ENCODE assay signal across 10 mouse cellular contexts in the genomic region with DNA sequence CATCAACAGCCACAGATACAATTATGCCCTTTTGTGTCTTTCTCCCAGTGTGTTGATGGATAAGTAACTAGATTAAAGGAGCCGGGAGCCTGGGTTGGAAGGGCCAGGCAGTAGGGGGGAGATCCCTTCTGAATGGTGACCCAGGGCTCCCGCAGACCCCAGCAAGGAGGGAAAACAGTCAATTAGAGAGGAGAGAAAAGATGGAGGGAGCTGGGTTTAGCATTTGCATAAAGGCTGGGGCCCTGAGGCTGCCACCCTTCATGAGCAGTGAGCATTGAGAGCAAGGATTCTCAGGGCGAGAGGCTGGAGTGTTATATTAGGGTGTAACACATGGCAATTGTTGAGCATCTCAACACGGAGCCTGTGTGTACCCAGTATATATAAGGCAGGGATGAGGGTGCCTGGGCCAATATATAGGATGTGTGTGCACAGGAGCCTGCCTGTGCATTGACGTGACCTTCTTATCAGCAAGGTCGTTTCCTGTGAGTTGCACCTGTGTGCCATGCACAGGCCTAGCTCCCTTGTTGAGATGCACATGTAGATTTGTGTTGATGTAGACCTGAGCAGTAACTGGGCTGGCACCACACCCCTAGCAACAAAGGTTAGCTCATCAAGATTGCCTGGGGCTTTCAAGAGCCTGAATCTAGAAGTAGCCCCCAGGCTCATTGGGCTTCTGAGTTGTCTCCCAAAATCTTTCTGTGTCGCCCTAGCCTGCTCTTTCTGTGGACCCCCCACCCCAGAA.
DNase-seq lines count a peak whose midpoint lies in the region; ATAC-seq and TF ChIP-seq lines count a peak whose summit lies in the region.
"Had no signal": no experiment of that assay in that cellular context is flagged by ENCODE, and none has a peak within 500 bp of the region (broad histone marks: within the 10 kb centered on the region; RNA-seq: fewer than 3 reads in every experiment).

No protein-coding gene starts in this region.

- H3K27me3 ChIP-seq in intestine, embryonic 15.5 days (replicated peaks) = no peaks in the 10 kb centered on the region
- no peaks in the 10 kb centered on the region for H3K27me3 ChIP-seq in intestine, postnatal 0 days (replicated peaks; ENCODE audit: control insufficient read depth, insufficient read depth, low read length)
- peaks cover 53% of the 10 kb centered on the region for H3K27me3 ChIP-seq in forebrain, embryonic 12.5 days
- no peaks in the 10 kb centered on the region for H3K27me3 ChIP-seq in hindbrain, postnatal 0 days (ENCODE audit: insufficient read depth, low read length)

- H3K9ac ChIP-seq in intestine, embryonic 15.5 days = no peak overlapping the region
- H3K9ac ChIP-seq in intestine, postnatal 0 days (ENCODE audit: low read depth, low read length) = no peak overlapping the region
- H3K9ac ChIP-seq in forebrain, embryonic 12.5 days = no peak overlapping the region
- no peak overlapping the region for H3K9ac ChIP-seq in hindbrain, postnatal 0 days (replicated peaks; ENCODE audit: low read length)
- H3K9ac ChIP-seq: embryonic facial prominence, embryonic 13.5 days had no signal

- H3K4me3 ChIP-seq in intestine, embryonic 15.5 days (replicated peaks) = no peak overlapping the region
- H3K4me3 ChIP-seq in intestine, postnatal 0 days (ENCODE audit: low read depth, low read length) = no peak overlapping the region
- H3K4me3 ChIP-seq in forebrain, embryonic 12.5 days (replicated peaks) = no peak overlapping the region
- no peak overlapping the region for H3K4me3 ChIP-seq in hindbrain, postnatal 0 days (ENCODE audit: low read length)
- H3K4me3 ChIP-seq: embryonic facial prominence, embryonic 13.5 days had no signal

- H3K27ac ChIP-seq in intestine, embryonic 15.5 days = no peak overlapping the region
- no peak overlapping the region for H3K27ac ChIP-seq in intestine, postnatal 0 days (ENCODE audit: low read depth, low read length)
- H3K27ac ChIP-seq in forebrain, embryonic 12.5 days = peak overlapping the region; percentile 91
- H3K27ac ChIP-seq in hindbrain, postnatal 0 days = no peak overlapping the region
- H3K27ac ChIP-seq: embryonic facial prominence, embryonic 13.5 days had no signal

- peak; percentile 28; the same call in 1 of the 2 replicates for ATAC-seq in intestine, embryonic 15.5 days
- no peak for ATAC-seq in intestine, postnatal 0 days
- peak; percentile 78 for ATAC-seq in forebrain, embryonic 12.5 days (ENCODE audit: low FRiP score)
- ATAC-seq in hindbrain, postnatal 0 days = peak; percentile 25; the same call in 1 of the 2 replicates

- H3K4me1 ChIP-seq in intestine, embryonic 15.5 days (replicated peaks) = 0 out of 2 replicates have a peak, but pooled peaks cover 5% of the 10 kb centered on the region
- H3K4me1 ChIP-seq in intestine, postnatal 0 days (replicated peaks; ENCODE audit: control insufficient read depth, insufficient read depth, low read length) = no peaks in the 10 kb centered on the region
- H3K4me1 ChIP-seq in forebrain, embryonic 12.5 days = peaks cover 29% of the 10 kb centered on the region
- H3K4me1 ChIP-seq in hindbrain, postnatal 0 days (ENCODE audit: insufficient read depth, low read length) = no peaks in the 10 kb centered on the region

- H3K9me3 ChIP-seq in intestine, embryonic 15.5 days = no peaks in the 10 kb centered on the region
- H3K9me3 ChIP-seq in intestine, postnatal 0 days (ENCODE audit: control insufficient read depth) = no peaks in the 10 kb centered on the region
- H3K9me3 ChIP-seq in forebrain, embryonic 12.5 days = no peaks in the 10 kb centered on the region
- no peaks in the 10 kb centered on the region for H3K9me3 ChIP-seq in hindbrain, postnatal 0 days (ENCODE audit: low read length)
- H3K9me3 ChIP-seq: embryonic facial prominence, embryonic 13.5 days had no signal

- no peak for TF ChIP-seq CTCF in intestine, postnatal 0 days (IDR thresholded peaks at IDR 0.05; ENCODE audit: low read depth)
- TF ChIP-seq CTCF in hindbrain, postnatal 0 days (IDR thresholded peaks at IDR 0.05; ENCODE audit: low read depth) = no peak

- H3K36me3 ChIP-seq in intestine, embryonic 15.5 days = no peaks in the 10 kb centered on the region
- H3K36me3 ChIP-seq in intestine, postnatal 0 days (ENCODE audit: control insufficient read depth, insufficient read depth) = no peaks in the 10 kb centered on the region
- H3K36me3 ChIP-seq in forebrain, embryonic 12.5 days (replicated peaks) = no peaks in the 10 kb centered on the region
- no peaks in the 10 kb centered on the region for H3K36me3 ChIP-seq in hindbrain, postnatal 0 days (ENCODE audit: insufficient read depth, low read length)
- H3K36me3 ChIP-seq: embryonic facial prominence, embryonic 13.5 days had no signal

- DNase-seq in hindbrain, postnatal 0 days (ENCODE audit: low spot score) = peak; percentile 3
- DNase-seq in retina, embryonic 14.5 days (ENCODE audit: low spot score) = peak; percentile 71
- DNase-seq in testis, postnatal 10 days (ENCODE audit: low spot score) = no peak
- no peak for DNase-seq in gastrocnemius, postnatal 10 days
- DNase-seq in adrenal gland, postnatal 14 days = no peak
- DNase-seq: kidney, adult 9 months had no signal

- 62% methylated on average over 7 of the region's 7 CpGs for WGBS in intestine, embryonic 15.5 days
- 58% methylated on average over 7 of the region's 7 CpGs for WGBS in intestine, postnatal 0 days
- 12% methylated on average over 7 of the region's 7 CpGs for WGBS in forebrain, embryonic 12.5 days
- WGBS in hindbrain, postnatal 0 days = 41% methylated on average over 7 of the region's 7 CpGs

- no peak overlapping the region for H3K4me2 ChIP-seq in intestine, embryonic 15.5 days (replicated peaks)
- H3K4me2 ChIP-seq in intestine, postnatal 0 days (replicated peaks; ENCODE audit: low read depth) = no peak overlapping the region
- peak overlapping the region; percentile 34; the same call in 1 of the 2 replicates for H3K4me2 ChIP-seq in forebrain, embryonic 12.5 days
- no peak overlapping the region for H3K4me2 ChIP-seq in hindbrain, postnatal 0 days (ENCODE audit: low read depth, low read length)
- H3K4me2 ChIP-seq: embryonic facial prominence, embryonic 13.5 days had no signal

Comparison
In these comparisons a context has a peak if more than half of its experiments do, and no peak if none do; other contexts are left out.
1. DNase-seq: peak in hindbrain, postnatal 0 days (single experiment) and retina, embryonic 14.5 days (single experiment); none in testis, postnatal 10 days (single experiment), gastrocnemius, postnatal 10 days (single experiment) and adrenal gland, postnatal 14 days (single experiment).